21 mouse cellular contexts compared by ENCODE assay signal in genomic region chr12:57233386-57233785, GRCm38 (mm10). TPM values are rescaled to one million over a fixed set of nuclear protein-coding genes. Genes with fewer than 3 reads are reported as not detected.
A peak's percentile ranks its signal among the peaks of the same experiment; 100 is the strongest.
DNase-seq lines count a peak whose midpoint lies in the region; ATAC-seq and TF ChIP-seq lines count a peak whose summit lies in the region.
"Had no signal": no experiment of that assay in that cellular context is flagged by ENCODE, and none has a peak within 500 bp of the region (broad histone marks: within the 10 kb centered on the region; RNA-seq: fewer than 3 reads in every experiment).

No protein-coding gene starts in this region.

- DNase-seq in midbrain, postnatal 0 days (ENCODE audit: low spot score), result no peak
- DNase-seq in midbrain, embryonic 14.5 days, result no peak
- DNase-seq in ES-E14 (ENCODE audit: low read depth, low spot score), result no peak
- DNase-seq in kidney, postnatal 36 days, result no peak
- DNase-seq in urinary bladder, postnatal 14 days (ENCODE audit: low spot score), result no peak
- DNase-seq in urinary bladder, adult 18-20 months (ENCODE audit: low spot score in 2 of 2), result no peak
- DNase-seq: adrenal gland, adult 8-10 months; cerebellum, adult 18-20 months; heart, postnatal 36 days; kidney, adult 11 months; kidney, postnatal 10 days; right cerebral cortex, adult 18-20 months had no signal

- no peaks in the 10 kb centered on the region for H3K4me1 ChIP-seq in midbrain, postnatal 0 days (ENCODE audit: insufficient read depth, low read length)
- no peaks in the 10 kb centered on the region for H3K4me1 ChIP-seq in midbrain, embryonic 14.5 days (ENCODE audit: control insufficient read depth, insufficient read depth, low read length)
- H3K4me1 ChIP-seq in ES-E14 (ENCODE audit: control insufficient read depth in 2 of 2, insufficient read depth in 2 of 2, low read length in 2 of 2, poor library complexity in 1 of 2), result peaks cover under 1 to 10% of the 10 kb centered on the region in 2 experiments; a peak in 2 of 4 replicates
- peaks cover 36% of the 10 kb centered on the region for H3K4me1 ChIP-seq in liver, embryonic 12.5 days

- TF ChIP-seq CTCF in midbrain, postnatal 0 days (IDR thresholded peaks at IDR 0.05), result 0 out of 2 replicates have a peak, but pooled peaks have one; percentile 4

- no peak overlapping the region for H3K4me2 ChIP-seq in midbrain, postnatal 0 days (ENCODE audit: low read depth, low read length, poor library complexity, severe bottlenecking)
- H3K4me2 ChIP-seq in midbrain, embryonic 14.5 days (ENCODE audit: low read length), result no peak overlapping the region
- peak overlapping the region; percentile 46 for H3K4me2 ChIP-seq in liver, embryonic 12.5 days
- H3K4me2 ChIP-seq: forebrain, embryonic 15.5 days; heart, embryonic 12.5 days; hindbrain, embryonic 15.5 days; stomach, embryonic 15.5 days had no signal

- H3K27me3 ChIP-seq in midbrain, postnatal 0 days (ENCODE audit: insufficient read depth, low read length), result no peaks in the 10 kb centered on the region
- H3K27me3 ChIP-seq in midbrain, embryonic 14.5 days (ENCODE audit: control insufficient read depth, insufficient read depth, low read length), result no peaks in the 10 kb centered on the region
- H3K27me3 ChIP-seq in liver, embryonic 12.5 days (replicated peaks), result no peaks in the 10 kb centered on the region
- H3K27me3 ChIP-seq: forebrain, embryonic 15.5 days; heart, embryonic 12.5 days; hindbrain, embryonic 15.5 days; stomach, embryonic 15.5 days had no signal

- no peaks in the 10 kb centered on the region for H3K9me3 ChIP-seq in midbrain, postnatal 0 days (ENCODE audit: low read length)
- no peaks in the 10 kb centered on the region for H3K9me3 ChIP-seq in midbrain, embryonic 14.5 days (ENCODE audit: control insufficient read depth, low read length)
- no peaks in the 10 kb centered on the region for H3K9me3 ChIP-seq in ES-E14 (ENCODE audit: control insufficient read depth, insufficient read depth, low read depth, low read length)
- H3K9me3 ChIP-seq in liver, embryonic 12.5 days (replicated peaks), result no peaks in the 10 kb centered on the region
- H3K9me3 ChIP-seq: forebrain, embryonic 15.5 days; heart, embryonic 12.5 days; hindbrain, embryonic 15.5 days; stomach, embryonic 15.5 days had no signal

- no peak for ATAC-seq in midbrain, postnatal 0 days (ENCODE audit: low FRiP score)
- no peak for ATAC-seq in midbrain, embryonic 14.5 days (ENCODE audit: low FRiP score, low TSS enrichment)
- ATAC-seq in liver, embryonic 12.5 days, result no peak
- ATAC-seq: forebrain, embryonic 15.5 days; lung, postnatal 0 days; midbrain, embryonic 16.5 days had no signal

- H3K9ac ChIP-seq in midbrain, postnatal 0 days (replicated peaks; ENCODE audit: low read length, poor library complexity, severe bottlenecking), result no peak overlapping the region
- no peak overlapping the region for H3K9ac ChIP-seq in midbrain, embryonic 14.5 days (replicated peaks; ENCODE audit: low read length)
- H3K9ac ChIP-seq in ES-E14 (ENCODE audit: insufficient read depth, low read depth, low read length, poor library complexity, severe bottlenecking), result peak overlapping the region; percentile 77; the same call in 1 of the 2 replicates
- no peak overlapping the region for H3K9ac ChIP-seq in liver, embryonic 12.5 days
- H3K9ac ChIP-seq: forebrain, embryonic 15.5 days; heart, embryonic 12.5 days; hindbrain, embryonic 15.5 days; stomach, embryonic 15.5 days had no signal

- no peak overlapping the region for H3K4me3 ChIP-seq in midbrain, postnatal 0 days (ENCODE audit: low read depth, low read length)
- no peak overlapping the region for H3K4me3 ChIP-seq in midbrain, embryonic 14.5 days (replicated peaks; ENCODE audit: low read depth, low read length)
- H3K4me3 ChIP-seq in ES-E14 (ENCODE audit: insufficient read depth in 1 of 2, low read depth in 1 of 2, low read length in 2 of 2, poor library complexity in 1 of 2, severe bottlenecking in 1 of 2), result peak overlapping the region; percentile 52 to 69
- no peak overlapping the region for H3K4me3 ChIP-seq in liver, embryonic 12.5 days
- H3K4me3 ChIP-seq: erythroblast, embryonic 14.5 days; forebrain, embryonic 15.5 days; heart, embryonic 12.5 days; hindbrain, embryonic 15.5 days; stomach, embryonic 15.5 days had no signal

- no peaks in the 10 kb centered on the region for H3K36me3 ChIP-seq in midbrain, postnatal 0 days (ENCODE audit: insufficient read depth, low read length)
- H3K36me3 ChIP-seq in midbrain, embryonic 14.5 days (ENCODE audit: control insufficient read depth, insufficient read depth, low read length), result 0 out of 2 replicates have a peak, but pooled peaks cover 3% of the 10 kb centered on the region
- peaks cover 8% of the 10 kb centered on the region for H3K36me3 ChIP-seq in ES-E14 (ENCODE audit: control insufficient read depth, insufficient read depth, low read length, poor library complexity, severe bottlenecking)
- peaks cover 28% of the 10 kb centered on the region for H3K36me3 ChIP-seq in liver, embryonic 12.5 days

- in situ Hi-C loops in ES-E14 (cut with MboI; ENCODE audit: low sequenced_read_pairs in 2 of 2, unreplicated experiment in 2 of 2), result no loop called here

- WGBS in midbrain, postnatal 0 days, result 81% methylated on average over 5 of the region's 5 CpGs
- WGBS in midbrain, embryonic 14.5 days, result 80% methylated on average over 5 of the region's 5 CpGs
- WGBS in liver, embryonic 12.5 days (ENCODE audit: insufficient replicate concordance), result 46% methylated on average over 5 of the region's 5 CpGs

- H3K27ac ChIP-seq in midbrain, postnatal 0 days (ENCODE audit: low read depth, low read length), result no peak overlapping the region
- no peak overlapping the region for H3K27ac ChIP-seq in midbrain, embryonic 14.5 days (replicated peaks; ENCODE audit: low read depth, low read length)
- H3K27ac ChIP-seq in ES-E14 (ENCODE audit: insufficient read depth, low read depth, low read length, poor library complexity, severe bottlenecking), result no peak overlapping the region
- H3K27ac ChIP-seq in liver, embryonic 12.5 days, result no peak overlapping the region
- H3K27ac ChIP-seq: forebrain, embryonic 15.5 days; hindbrain, embryonic 15.5 days; stomach, embryonic 15.5 days had no signal

TF ChIP-seq in ES-E14, 5 proteins besides CTCF, POLR2A, EP300 and RAD21:
- TF ChIP-seq HCFC1 (IDR thresholded peaks at IDR 0.05; ENCODE audit: borderline replicate concordance, insufficient read depth, low read length) (no peak), ZC3H11A (IDR thresholded peaks at IDR 0.05; ENCODE audit: borderline replicate concordance, low read depth, low read length) (no peak), ZNF384 (IDR thresholded peaks at IDR 0.05; ENCODE audit: low read depth, low read length) (no peak), MAFK (IDR thresholded peaks at IDR 0.05; ENCODE audit: insufficient read depth, low read depth, low read length) (no peak), CHD2 (IDR thresholded peaks at IDR 0.05; ENCODE audit: low read depth, low read length) (no peak)

RNA-seq across cellular contexts. Expression of gene Mipol1, which starts 3.2 kb away (rescaled TPM):
- 1.9 and 4.0 TPM in 2 replicates for total RNA-seq in midbrain, postnatal 0 days (2014; rRNA removed)
- polyA plus RNA-seq in midbrain, postnatal 0 days (2015; fragmentation: Nextera tagmentation; extraction: Ambion mirVana), result 3.5 and 4.1 TPM in 2 replicates
- polyA plus RNA-seq in midbrain, embryonic 14.5 days (2014; fragmentation: Nextera tagmentation; extraction: Ambion mirVana), result 3.5 and 5.0 TPM in 2 replicates
- total RNA-seq in ES-E14 (2012; rRNA removed), result 8.2 and 13.8 TPM in 2 replicates
- polyA plus RNA-seq in liver, embryonic 12.5 days (2016; fragmentation: Nextera tagmentation; extraction: Ambion mirVana), result 5.4 and 6.1 TPM in 2 replicates

RNA-seq across cellular contexts. Expression of gene Prps1l3, which starts 3.2 kb away (rescaled TPM):
- 17.3 and 20.3 TPM in 2 replicates for total RNA-seq in midbrain, postnatal 0 days (2014; rRNA removed)
- 13.7 TPM in 2 replicates for polyA plus RNA-seq in midbrain, postnatal 0 days (2015; fragmentation: Nextera tagmentation; extraction: Ambion mirVana)
- 28.6 and 38.5 TPM in 2 replicates for polyA plus RNA-seq in midbrain, embryonic 14.5 days (2014; fragmentation: Nextera tagmentation; extraction: Ambion mirVana)
- total RNA-seq in ES-E14 (2012; rRNA removed), result 53.3 and 71.8 TPM in 2 replicates
- polyA plus RNA-seq in liver, embryonic 12.5 days (2016; fragmentation: Nextera tagmentation; extraction: Ambion mirVana), result 59.4 and 61.7 TPM in 2 replicates

RNA-seq across cellular contexts. Expression of gene Slc25a21, which starts 36.1 kb away (rescaled TPM):
- total RNA-seq in midbrain, postnatal 0 days (2014; rRNA removed), result not detected in 2 replicates
- polyA plus RNA-seq in midbrain, postnatal 0 days (2015; fragmentation: Nextera tagmentation; extraction: Ambion mirVana), result 0.11 and 0.12 TPM in 2 replicates
- polyA plus RNA-seq in midbrain, embryonic 14.5 days (2014; fragmentation: Nextera tagmentation; extraction: Ambion mirVana), result not detected in 2 replicates
- total RNA-seq in ES-E14 (2012; rRNA removed), result 0.21 and 0.54 TPM in 2 replicates
- 30.0 and 33.1 TPM in 2 replicates for polyA plus RNA-seq in liver, embryonic 12.5 days (2016; fragmentation: Nextera tagmentation; extraction: Ambion mirVana)
- polyA plus RNA-seq: brain, embryonic 14.5 days had no signal

Comparison
In these comparisons a context has a peak if more than half of its experiments do, and no peak if none do; other contexts are left out.
1. H3K4me3 ChIP-seq: peak in ES-E14 (2 of 2); none in midbrain, postnatal 0 days (single experiment), midbrain, embryonic 14.5 days (single experiment) and liver, embryonic 12.5 days (single experiment).
2. RNA of gene Slc25a21, which starts 36.1 kb away (polyA plus RNA-seq): 30.0 to 33.1 TPM in liver, embryonic 12.5 days; 0.11 to 0.12 TPM in midbrain, postnatal 0 days and not detected in midbrain, embryonic 14.5 days; every median in the first group is over 10 times any median in the second.